Mouse (Mus musculus) forebrain, embryonic 12.5 days (tissue): ENCODE measurements at regions not wholly inside any gene's neighbourhood (a gene's known extent, or its start where the extent isn't known, plus 50 kb on each side); places are given as distances from the start of the nearest gene placed in this dataset.

Experiments used
- ATAC-seq: fragments of 200-750 bp; cut with Nextera tagmentation; 2 replicates; pipeline ENCODE4 v1.8.0; 2017; ENCODE audit warnings: moderate TSS enrichment; ENCODE audit not compliant: low FRiP score
- H3K27ac ChIP-seq: fragments of 300-500 bp; sonication (generic); 2 replicates; pipeline ENCODE4 v1.5.1; 2016; ENCODE audit warnings: mild to moderate bottlenecking
- H3K27me3 ChIP-seq: fragments of 300-500 bp; sonication (generic); 2 replicates; pipeline ENCODE4 v1.6.1; 2016; ENCODE audit warnings: mild to moderate bottlenecking
- H3K36me3 ChIP-seq: fragments of 300-500 bp; sonication (generic); replicated peaks from 2 replicates; pipeline ENCODE4 v1.6.1; 2016; ENCODE audit warnings: mild to moderate bottlenecking
- H3K4me1 ChIP-seq: fragments of 300-500 bp; sonication (generic); 2 replicates; pipeline ENCODE4 v1.6.1; 2016
- H3K4me2 ChIP-seq: fragments of 300-500 bp; sonication (generic); 2 replicates; pipeline ENCODE4 v1.6.1; 2016; ENCODE audit warnings: mild to moderate bottlenecking, moderate library complexity
- H3K4me3 ChIP-seq: fragments of 300-500 bp; sonication (generic); replicated peaks from 2 replicates; pipeline ENCODE4 v1.5.1; 2016; ENCODE audit warnings: mild to moderate bottlenecking
- H3K9ac ChIP-seq: fragments of 300-500 bp; sonication (generic); 2 replicates; pipeline ENCODE4 v1.6.1; 2016; ENCODE audit warnings: mild to moderate bottlenecking
- H3K9me3 ChIP-seq: fragments of 300-500 bp; sonication (generic); 2 replicates; pipeline ENCODE4 v1.6.1; 2016
- WGBS: fragments of 180-500 bp; shearing (Covaris S2); methylation state at CpG from one replicate; pipeline ENCODE4 v1.1.7; 2016; 5-methylcytosine and 5-hydroxymethylcytosine counted together

DNA sequence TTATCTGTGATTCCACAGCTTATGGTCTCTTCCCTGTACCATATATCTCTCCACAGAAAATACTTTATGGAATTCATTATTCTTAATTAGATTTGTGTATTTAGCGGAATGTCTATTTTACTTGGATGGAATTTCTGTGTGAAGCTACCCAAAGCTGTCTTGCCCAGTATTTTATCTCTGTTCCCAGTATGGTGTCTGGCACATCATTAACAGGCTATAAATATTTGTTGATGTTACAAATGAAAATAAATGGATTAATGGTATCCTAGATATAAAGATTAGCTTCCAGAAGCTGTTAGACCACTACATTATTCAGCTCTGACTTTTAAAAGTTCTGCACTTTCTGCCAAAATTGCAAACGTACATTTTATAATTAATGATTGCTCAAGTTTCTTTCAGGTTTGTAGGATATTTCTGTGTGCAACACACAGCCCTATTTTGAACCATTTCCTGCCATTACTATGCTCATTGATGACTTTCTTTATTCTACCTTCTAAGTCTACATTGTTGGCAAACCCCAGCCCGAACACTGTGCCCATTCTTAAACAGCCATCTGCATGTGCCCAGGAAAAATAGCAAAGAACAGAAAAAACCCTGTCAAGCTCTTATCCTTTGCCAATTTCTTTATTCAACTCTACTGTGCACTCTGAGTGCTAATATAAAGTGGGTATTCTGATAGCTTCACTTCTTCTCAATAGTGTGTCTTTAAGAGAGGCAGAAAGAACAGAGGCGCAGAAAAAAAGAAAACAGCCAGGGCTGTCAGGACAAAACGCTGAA lies 1066.7 kb downstream of the Tecrl start:
- H3K9ac ChIP-seq = no peak overlapping the region
- no peak overlapping the region for H3K27ac ChIP-seq
- peak; percentile 20; the same call in 1 of the 2 replicates for ATAC-seq
- WGBS = 48% methylated on average over 5 of the region's 5 CpGs
- no peaks in the 10 kb centered on the region for H3K27me3 ChIP-seq
- no peaks in the 10 kb centered on the region for H3K9me3 ChIP-seq
- H3K4me2 ChIP-seq = no peak overlapping the region
- peaks cover 4% of the 10 kb centered on the region; the same call in 1 of the 2 replicates for H3K4me1 ChIP-seq
- no peak overlapping the region for H3K4me3 ChIP-seq
- no peaks in the 10 kb centered on the region for H3K36me3 ChIP-seq

DNA sequence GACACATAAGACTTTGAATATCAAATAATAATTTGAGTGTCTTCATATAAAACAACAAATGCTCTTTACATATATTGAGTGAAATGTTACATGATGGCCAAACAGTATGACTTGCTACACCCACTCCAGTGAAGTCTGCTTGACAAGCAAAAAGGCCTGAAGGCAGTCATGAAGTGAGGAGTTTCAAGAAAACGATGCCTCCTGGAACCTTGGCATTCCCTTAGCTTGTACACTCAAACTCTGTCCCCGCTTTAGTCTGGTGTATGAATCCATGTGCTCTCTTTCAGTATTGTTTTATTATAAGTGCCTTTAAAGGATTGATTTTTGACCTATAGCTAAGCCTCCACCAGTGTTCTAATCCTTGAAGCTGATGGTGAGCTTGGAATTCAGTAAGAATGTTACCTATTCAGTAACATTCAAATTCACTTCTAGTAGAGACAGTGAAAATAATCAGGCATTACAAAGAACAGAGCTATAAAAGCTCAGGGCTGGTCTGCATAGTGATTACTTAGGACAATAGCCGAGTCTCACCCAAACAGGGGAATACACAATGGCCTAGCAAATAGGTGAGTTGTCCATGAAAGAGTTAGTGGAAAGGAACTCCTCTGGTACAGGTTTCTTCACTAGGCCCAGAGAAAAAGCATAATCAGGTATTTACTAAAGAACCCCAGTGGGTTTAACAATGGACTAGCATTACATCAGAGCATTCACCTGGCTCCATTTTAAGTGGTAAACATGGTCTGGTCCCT lies 1101.5 kb downstream of the Tecrl start:
- H3K4me2 ChIP-seq = no peak overlapping the region
- no peak overlapping the region for H3K9ac ChIP-seq
- H3K36me3 ChIP-seq = no peaks in the 10 kb centered on the region
- no peak for ATAC-seq
- no peaks in the 10 kb centered on the region for H3K27me3 ChIP-seq
- no peak overlapping the region for H3K4me3 ChIP-seq
- no peaks in the 10 kb centered on the region for H3K9me3 ChIP-seq
- H3K27ac ChIP-seq = no peak overlapping the region
- no peaks in the 10 kb centered on the region for H3K4me1 ChIP-seq
- WGBS = 85% methylated on average over 3 of the region's 3 CpGs

DNA sequence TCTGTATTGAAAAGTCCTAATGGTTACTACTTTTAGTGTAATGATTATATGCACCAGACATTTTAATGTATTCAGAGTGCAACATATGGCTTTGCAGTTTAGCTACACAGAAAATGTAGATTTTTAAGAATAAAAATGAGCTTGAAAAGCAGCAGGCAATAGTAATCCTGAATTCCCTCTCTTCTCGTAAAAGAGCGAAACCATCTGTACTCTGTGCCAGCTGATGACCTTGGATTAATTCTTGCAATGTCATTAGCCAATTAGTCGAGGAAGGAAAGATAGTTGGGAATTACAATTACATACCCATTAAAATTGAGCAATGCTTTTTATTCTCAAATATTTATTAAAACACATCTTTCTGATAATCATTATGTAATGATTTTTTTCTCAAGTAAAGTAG lies 1128.7 kb downstream of the Tecrl start:
- 70% methylated on average over 3 of the region's 3 CpGs for WGBS
- ATAC-seq = no peak
- H3K27me3 ChIP-seq = no peaks in the 10 kb centered on the region

DNA sequence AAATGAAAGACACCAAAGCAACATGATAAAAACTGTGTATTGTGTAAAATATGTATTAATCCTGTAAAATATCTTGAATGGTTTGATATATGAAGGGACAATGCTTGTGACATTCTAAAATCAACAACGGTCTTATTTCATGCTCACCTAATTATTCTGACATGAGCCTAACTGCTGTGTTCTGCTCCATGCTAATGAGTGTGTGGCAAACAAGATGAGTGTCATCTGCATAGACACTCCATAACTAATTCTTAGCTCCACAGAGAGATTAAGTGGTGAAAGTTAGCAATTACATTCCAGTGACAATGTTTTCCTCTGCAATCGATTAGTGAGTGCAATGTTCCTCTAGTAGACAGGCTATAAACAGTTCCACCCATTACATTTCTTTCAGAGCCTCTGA lies 1131.4 kb downstream of the Tecrl start:
- Histone ChIP-seq H3K9me3 (no peaks in the 10 kb centered on the region), H3K36me3 (no peaks in the 10 kb centered on the region), H3K4me2 (no peak overlapping the region), H3K27me3 (no peaks in the 10 kb centered on the region), H3K4me1 (no peaks in the 10 kb centered on the region), H3K27ac (no peak overlapping the region), H3K4me3 (no peak overlapping the region), H3K9ac (no peak overlapping the region)
- WGBS = 85% methylated on average over 2 of the region's 2 CpGs
- ATAC-seq = no peak

More for the DNA sequence above, 1128.7 kb downstream of the Tecrl start:
- Histone ChIP-seq H3K9me3 (no peaks in the 10 kb centered on the region), H3K36me3 (no peaks in the 10 kb centered on the region), H3K9ac (no peak overlapping the region), H3K4me3 (no peak overlapping the region), H3K4me2 (no peak overlapping the region), H3K27ac (no peak overlapping the region), H3K4me1 (no peaks in the 10 kb centered on the region)

DNA sequence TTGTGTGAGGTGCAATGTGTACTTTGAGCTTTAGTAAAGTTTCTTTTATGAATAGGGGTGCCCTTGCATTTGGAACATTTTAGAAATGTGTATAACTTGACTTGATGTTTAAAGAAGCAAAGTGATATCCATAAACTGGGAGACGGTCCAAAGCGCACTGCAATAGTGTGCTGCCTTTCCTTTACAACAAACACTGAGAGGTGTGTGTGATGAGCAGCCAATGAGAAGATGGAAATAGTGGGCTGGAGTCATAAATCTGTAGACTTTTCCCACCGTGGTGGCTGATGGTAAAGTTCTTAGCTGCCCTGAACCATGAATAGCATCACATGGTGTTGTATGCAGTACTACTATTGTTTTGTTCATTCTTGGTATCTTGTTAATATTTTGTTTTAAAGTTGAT lies 1151.4 kb downstream of the Tecrl start:
- Histone ChIP-seq H3K9ac (no peak overlapping the region), H3K27me3 (no peaks in the 10 kb centered on the region), H3K4me2 (no peak overlapping the region), H3K36me3 (no peaks in the 10 kb centered on the region), H3K27ac (no peak overlapping the region), H3K9me3 (no peaks in the 10 kb centered on the region), H3K4me1 (no peaks in the 10 kb centered on the region), H3K4me3 (no peak overlapping the region)
- no peak for ATAC-seq
- WGBS = 90% methylated on average over 3 of the region's 3 CpGs
